Mouse (Mus musculus) midbrain, embryonic 11.5 days (tissue): ENCODE data around the gene Caskin2. TPM values are rescaled to one million over a fixed set of nuclear protein-coding genes. Genes with fewer than 3 reads are reported as not detected.
"Not testable (repeated sequence)": the region's sequence is repeated elsewhere in the genome, so short reads cannot be mapped to it uniquely, and the experiment has no call there.

Experiments
- ATAC-seq: fragments of 200-750 bp; cut with Nextera tagmentation; 2 replicates; pipeline ENCODE4 v1.8.0; 2017; ENCODE audit warnings: moderate TSS enrichment, moderate library complexity; ENCODE audit not compliant: low FRiP score
- DNase-seq: peaks from one replicate; pipeline ENCODE4 v3.0.0; 2015; ENCODE audit warnings: low spot score; ENCODE audit errors: missing footprints
- H3K27ac ChIP-seq: fragments of 300-500 bp; sonication (generic); 2 replicates; pipeline ENCODE4 v1.5.1; 2014; ENCODE audit warnings: low read depth, low read length
- H3K27me3 ChIP-seq: fragments of 300-500 bp; sonication (generic); 2 replicates; pipeline ENCODE4 v1.6.1; 2014; ENCODE audit warnings: mild to moderate bottlenecking, low read length, moderate library complexity, mixed read lengths; ENCODE audit not compliant: control insufficient read depth, insufficient read depth
- H3K36me3 ChIP-seq: fragments of 300-500 bp; sonication (generic); 2 replicates; pipeline ENCODE4 v1.6.1; 2014; ENCODE audit warnings: mild to moderate bottlenecking, low read length, moderate library complexity, mixed read lengths; ENCODE audit not compliant: control insufficient read depth, insufficient read depth
- H3K4me1 ChIP-seq: fragments of 300-500 bp; sonication (generic); 2 replicates; pipeline ENCODE4 v1.6.1; 2014; ENCODE audit warnings: low read length; ENCODE audit not compliant: control insufficient read depth, insufficient read depth
- H3K4me2 ChIP-seq: fragments of 300-500 bp; sonication (generic); 2 replicates; pipeline ENCODE4 v1.6.1; 2014; ENCODE audit warnings: mild to moderate bottlenecking, moderate library complexity
- H3K4me3 ChIP-seq: fragments of 300-500 bp; sonication (generic); 2 replicates; pipeline ENCODE4 v1.5.1; 2014; ENCODE audit warnings: low read depth, low read length
- H3K9ac ChIP-seq: fragments of 300-500 bp; sonication (generic); 2 replicates; pipeline ENCODE4 v1.6.1; 2014; ENCODE audit warnings: low read length
- H3K9me3 ChIP-seq: fragments of 300-500 bp; sonication (generic); 2 replicates; pipeline ENCODE4 v1.6.1; 2016; ENCODE audit warnings: low read length; ENCODE audit not compliant: control insufficient read depth
- WGBS: fragments of 180-500 bp; shearing (Covaris S2); extraction: QIAGEN DNeasy Blood & Tissue Kit; methylation state at CpG from one replicate; pipeline ENCODE4 v1.1.7; 2014; 5-methylcytosine and 5-hydroxymethylcytosine counted together
- polyA plus RNA-seq: library from polyadenylated mRNA; unstranded; fragments of >200 nt; fragmentation: Nextera tagmentation; extraction: Ambion mirVana; gene quantifications from 2 replicates; pipeline ENCODE4 v1.2.1, GENCODE M21; 2014

Gene Caskin2
- 10.4 and 11.7 TPM in 2 replicates for polyA plus RNA-seq

DNA sequence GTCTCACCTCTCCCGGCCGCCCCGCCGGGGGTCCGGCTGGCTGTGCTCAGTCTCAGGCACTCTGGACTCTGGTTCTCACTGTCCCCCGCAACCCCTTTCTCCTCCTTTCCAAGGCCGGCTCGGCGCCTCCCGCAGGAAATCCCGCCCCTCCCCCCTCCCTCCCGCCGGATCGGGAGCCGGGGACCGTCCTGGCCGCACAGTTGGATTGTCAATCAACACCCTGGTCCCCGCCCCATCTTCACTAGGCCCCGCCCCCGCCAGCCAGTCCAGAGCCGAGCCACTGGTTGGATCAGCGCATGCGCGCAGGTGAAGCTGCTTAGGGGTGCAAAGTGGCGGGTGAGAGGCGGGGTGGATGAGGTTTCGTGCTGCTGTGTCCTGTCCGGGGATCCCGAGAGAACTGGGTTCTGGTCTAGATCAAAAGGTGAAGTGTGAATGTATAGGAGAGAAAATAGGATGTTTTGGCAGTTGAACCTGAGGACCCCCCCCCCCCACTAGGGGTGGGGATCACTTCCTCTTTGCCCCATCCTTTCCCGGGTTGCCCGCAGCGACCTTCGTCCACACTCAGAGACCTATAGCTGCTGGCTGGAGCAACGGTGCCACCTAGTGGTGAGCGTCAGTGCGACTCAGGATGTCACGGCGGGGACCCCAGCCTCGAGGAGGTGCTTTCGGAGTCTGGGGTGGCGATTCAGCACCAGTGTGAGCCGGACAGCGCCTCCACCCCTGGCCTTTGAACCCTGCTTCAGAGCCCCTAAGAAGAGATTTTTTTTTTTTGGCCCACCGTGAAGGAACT lies at the start of gene Caskin2:
Gene Caskin2 (minus strand): TSS at position 133 of the 790 bp plus-strand sequence.
- under 1% methylated on average over 41 of the region's 44 CpGs for WGBS
- no peaks in the 10 kb centered on the region for H3K36me3 ChIP-seq

DNA sequence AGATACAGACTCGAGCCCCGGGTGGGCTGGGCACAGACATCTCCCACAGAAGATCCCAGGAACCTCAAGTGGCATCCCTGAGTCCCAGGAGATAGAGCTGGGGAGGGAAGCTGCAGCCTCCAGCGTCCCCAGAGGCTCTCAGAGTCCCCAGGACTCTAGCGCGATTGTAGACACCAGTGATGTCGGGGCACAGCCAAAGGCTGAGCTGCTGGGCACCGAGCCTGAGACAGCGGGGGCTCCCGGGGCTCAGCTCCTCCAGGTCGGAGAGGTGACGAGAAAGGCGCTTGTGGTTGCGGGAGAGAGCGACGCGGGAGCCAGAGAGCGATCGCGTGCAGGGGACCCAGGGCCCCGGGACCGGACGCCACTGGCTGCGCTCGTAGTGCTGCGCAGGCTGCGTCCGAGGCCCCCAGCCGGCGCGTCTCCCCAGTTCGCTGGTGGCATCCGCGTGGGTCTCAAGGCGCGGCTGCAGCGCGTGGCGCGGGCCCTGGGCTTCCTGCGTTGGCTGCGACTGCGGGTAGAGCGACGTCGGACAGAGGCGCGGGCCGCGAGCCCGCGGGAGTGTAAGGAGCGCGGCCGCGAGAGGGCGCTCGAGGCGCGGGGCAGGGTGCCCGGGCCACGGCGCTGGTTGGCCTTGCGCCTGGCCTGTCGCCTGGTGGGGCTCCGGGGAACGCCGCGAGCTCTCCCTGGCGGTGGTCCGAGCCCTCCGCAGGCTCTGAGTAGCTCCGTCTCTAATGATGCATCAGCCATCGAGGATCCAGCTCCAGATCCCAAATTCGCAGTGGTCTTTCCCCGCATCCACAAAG lies 45.9 kb upstream of the Caskin2 start:
- Histone ChIP-seq H3K27ac (no peak overlapping the region), H3K36me3 (no peaks in the 10 kb centered on the region; the same call in 1 of the 2 replicates), H3K4me3 (peak overlapping the region; percentile 22), H3K4me1 (0 out of 2 replicates have a peak, but pooled peaks cover 4% of the 10 kb centered on the region), H3K27me3 (peaks cover 36% of the 10 kb centered on the region), H3K9ac (no peak overlapping the region), H3K9me3 (no peaks in the 10 kb centered on the region), H3K4me2 (peak overlapping the region; percentile 44)
- DNase-seq (peak; percentile 100), ATAC-seq (peak; percentile 92)
- 2% methylated on average over 74 of the region's 75 CpGs for WGBS

More for the DNA sequence above, at the start of gene Caskin2:
- Histone ChIP-seq H3K4me1 (peaks cover 38% of the 10 kb centered on the region), H3K9ac (peak within 1 kb of the TSS; percentile 80), H3K27ac (peak within 1 kb of the TSS; percentile 52; the same call in 1 of the 2 replicates), H3K4me3 (peak within 1 kb of the TSS; percentile 90), H3K27me3 (no peaks in the 10 kb centered on the region), H3K9me3 (no peaks in the 10 kb centered on the region), H3K4me2 (peak within 1 kb of the TSS; percentile 89)
- DNase-seq, result peak; percentile 99
- ATAC-seq, result peak; percentile 91

DNA sequence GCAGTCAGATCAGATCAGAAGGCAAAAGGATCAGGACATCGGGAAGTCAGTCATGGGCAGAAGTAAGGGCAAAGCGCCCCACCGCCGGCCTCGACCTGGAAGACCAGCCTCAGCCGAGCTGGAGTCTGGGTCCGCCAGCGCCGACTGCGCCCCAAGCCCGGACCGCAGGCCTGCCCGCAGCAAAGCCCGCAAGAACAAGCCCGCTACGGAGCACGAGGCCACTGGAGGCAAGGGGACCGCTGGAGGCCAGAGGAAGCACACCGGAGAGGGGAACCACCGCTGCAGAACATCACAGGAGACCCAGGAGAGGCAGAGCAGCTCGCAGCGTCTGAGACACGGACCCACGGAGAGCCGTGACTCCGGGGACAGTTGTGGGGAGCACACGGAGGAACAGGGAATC lies 44.9 kb upstream of the Caskin2 start, which contains the start of gene Myo15b:
Gene Myo15b (plus strand): TSS at position 53 of the 400 bp plus-strand sequence.
- no peaks in the 10 kb centered on the region; the same call in 1 of the 2 replicates for H3K36me3 ChIP-seq
- DNase-seq (peak; percentile 94), ATAC-seq (no peak)
- H3K27me3 ChIP-seq, result peaks cover 36% of the 10 kb centered on the region
- H3K4me3 ChIP-seq, result peak within 1 kb of the TSS; percentile 22
- no peaks in the 10 kb centered on the region for H3K9me3 ChIP-seq
- peak within 1 kb of the TSS; percentile 44 for H3K4me2 ChIP-seq
- H3K9ac ChIP-seq, result peak within 1 kb of the TSS; percentile 40
- H3K4me1 ChIP-seq, result 0 out of 2 replicates have a peak, but pooled peaks cover 4% of the 10 kb centered on the region
- 10% methylated on average over 27 of the region's 27 CpGs for WGBS
- no peak within 1 kb of the TSS for H3K27ac ChIP-seq

DNA sequence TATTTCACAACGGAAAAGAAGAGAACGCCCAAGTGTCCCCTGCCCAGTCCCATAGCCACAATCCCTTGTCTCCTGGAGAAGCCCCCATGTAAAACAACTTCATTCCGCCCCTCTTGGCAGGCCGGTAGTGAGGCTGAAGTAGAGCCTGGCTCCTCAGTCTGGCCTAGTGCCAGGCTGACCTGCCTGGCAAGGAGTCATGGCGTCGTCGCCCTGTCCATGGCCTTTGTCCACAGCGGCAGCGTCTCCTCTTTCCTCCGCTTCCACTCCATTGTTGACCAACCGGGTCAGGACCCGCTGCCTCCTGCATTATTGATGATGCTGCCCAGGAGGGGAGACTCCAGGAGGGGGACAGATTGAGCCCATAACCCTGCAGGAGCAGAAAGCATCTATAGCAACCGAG lies 44.5 kb upstream of the Caskin2 start:
- Histone ChIP-seq H3K4me1 (0 out of 2 replicates have a peak, but pooled peaks cover 4% of the 10 kb centered on the region), H3K27me3 (peaks cover 36% of the 10 kb centered on the region), H3K4me3 (no peak overlapping the region), H3K27ac (no peak overlapping the region), H3K9ac (no peak overlapping the region; the same call in none of the 2 replicates), H3K36me3 (no peaks in the 10 kb centered on the region; the same call in 1 of the 2 replicates), H3K9me3 (no peaks in the 10 kb centered on the region), H3K4me2 (no peak overlapping the region)
- ATAC-seq, result no peak
- 49% methylated on average over 13 of the region's 13 CpGs for WGBS
- DNase-seq, result no peak

DNA sequence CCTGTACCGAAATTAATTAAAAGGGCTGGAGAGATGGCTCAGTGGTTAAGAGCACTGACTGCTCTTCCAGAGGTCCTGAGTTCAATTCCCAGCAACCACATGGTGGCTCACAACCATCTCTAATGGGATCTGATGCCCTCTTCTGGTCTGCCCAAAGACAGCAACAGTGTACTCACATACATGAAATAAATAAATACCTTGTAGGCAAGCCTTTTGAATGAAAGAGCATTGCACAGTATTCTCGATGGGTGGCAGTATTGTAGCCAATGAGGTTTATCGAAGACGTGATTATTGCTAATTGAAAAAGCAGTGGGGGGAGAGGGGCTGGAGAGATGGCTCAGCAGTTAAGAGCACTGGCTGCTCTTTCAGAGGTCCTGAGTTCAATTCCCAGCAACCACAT lies 43.7 kb upstream of the Caskin2 start:
- peaks cover 36% of the 10 kb centered on the region for H3K27me3 ChIP-seq
- not testable (repeated sequence) for ATAC-seq

DNA sequence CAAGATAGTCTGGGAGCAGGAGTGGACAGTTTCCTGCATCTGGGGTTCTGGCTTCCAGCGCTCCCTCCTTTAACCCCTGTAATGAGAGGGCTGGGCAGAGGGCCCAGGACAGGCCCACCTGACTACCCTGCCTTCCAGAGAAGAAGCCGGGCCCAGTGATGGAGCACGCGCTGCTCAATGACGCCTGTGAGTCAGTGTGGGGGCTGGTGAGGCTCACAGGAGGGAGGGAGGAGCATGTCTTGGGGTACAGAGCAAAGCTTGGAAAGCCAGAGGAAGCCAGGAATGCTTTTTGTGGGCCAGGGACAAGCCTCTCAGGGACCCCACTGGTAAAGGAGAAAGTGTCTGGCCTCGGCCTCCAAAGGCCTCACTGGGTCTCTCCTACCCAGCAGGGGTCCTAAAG lies 41.2 kb upstream of the Caskin2 start:
- ATAC-seq, result no peak

More for the DNA sequence above, 43.7 kb upstream of the Caskin2 start:
- not testable (repeated sequence) for DNase-seq, H3K36me3 ChIP-seq, H3K27ac ChIP-seq, H3K9ac ChIP-seq, H3K4me1 ChIP-seq, H3K4me2 ChIP-seq, H3K4me3 ChIP-seq, H3K9me3 ChIP-seq
- 87% methylated on average over 4 of the region's 4 CpGs for WGBS

DNA sequence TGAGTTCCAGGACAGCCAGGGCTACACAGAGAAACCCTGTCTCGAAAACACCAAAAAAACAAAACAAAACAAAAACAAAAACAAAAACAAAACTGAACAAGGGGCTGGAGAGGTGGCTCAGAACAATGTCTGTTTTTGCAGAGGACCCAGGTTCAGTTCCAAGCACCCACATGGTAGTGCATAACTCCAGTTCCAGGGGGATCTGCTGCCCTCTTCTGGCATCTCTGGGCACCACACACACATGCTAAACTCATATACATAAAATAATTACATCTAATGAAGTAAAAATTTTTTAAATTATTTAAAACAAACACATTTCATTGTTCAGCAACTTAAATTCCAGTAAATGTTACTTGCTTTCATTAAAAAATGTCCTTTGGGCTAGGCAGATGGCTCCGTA lies 32.4 kb upstream of the Caskin2 start:
- Histone ChIP-seq H3K4me3 (no peak overlapping the region), H3K9ac (no peak overlapping the region), H3K27ac (no peak overlapping the region), H3K9me3 (no peaks in the 10 kb centered on the region), H3K36me3 (no peaks in the 10 kb centered on the region), H3K4me2 (no peak overlapping the region), H3K27me3 (no peaks in the 10 kb centered on the region), H3K4me1 (no peaks in the 10 kb centered on the region)
- DNase-seq, result no peak
- WGBS, result 92% methylated on average over 2 of the region's 2 CpGs
- no peak for ATAC-seq

More for the DNA sequence above, 41.2 kb upstream of the Caskin2 start:
- Histone ChIP-seq H3K27ac (no peak overlapping the region), H3K36me3 (no peaks in the 10 kb centered on the region; the same call in 1 of the 2 replicates), H3K27me3 (peaks cover 22% of the 10 kb centered on the region), H3K4me2 (no peak overlapping the region), H3K9me3 (no peaks in the 10 kb centered on the region), H3K9ac (no peak overlapping the region), H3K4me1 (0 out of 2 replicates have a peak, but pooled peaks cover 4% of the 10 kb centered on the region), H3K4me3 (no peak overlapping the region)
- 79% methylated on average over 6 of the region's 6 CpGs for WGBS
- DNase-seq, result no peak

DNA sequence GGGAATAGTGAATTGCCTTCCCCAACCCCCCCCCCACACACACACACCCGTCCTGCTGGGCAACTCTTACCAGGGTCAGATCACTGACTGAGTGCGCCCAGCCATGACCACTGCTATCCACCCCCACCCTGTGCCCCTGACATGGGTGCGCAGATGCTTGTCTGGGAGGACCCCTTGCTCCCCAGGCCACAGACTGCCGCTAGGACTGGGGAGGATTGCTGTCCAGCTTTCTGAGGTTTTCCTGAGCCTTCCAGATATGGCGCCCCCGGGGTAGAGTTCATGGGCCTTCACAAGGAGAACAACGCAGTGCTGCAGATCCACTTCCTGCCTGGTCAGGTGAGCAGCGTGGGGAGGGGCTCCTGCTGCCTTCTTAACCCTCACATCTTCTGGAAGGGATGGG lies 30.8 kb upstream of the Caskin2 start:
- H3K27me3 ChIP-seq, result no peaks in the 10 kb centered on the region
- no peaks in the 10 kb centered on the region for H3K36me3 ChIP-seq
- no peak for ATAC-seq
- no peak overlapping the region for H3K4me2 ChIP-seq
- H3K4me3 ChIP-seq, result no peak overlapping the region
- 72% methylated on average over 8 of the region's 8 CpGs for WGBS
- no peaks in the 10 kb centered on the region for H3K9me3 ChIP-seq
- H3K27ac ChIP-seq, result no peak overlapping the region
- no peak for DNase-seq
- no peak overlapping the region for H3K9ac ChIP-seq
- H3K4me1 ChIP-seq, result no peaks in the 10 kb centered on the region
